Mouse (Mus musculus) lung, postnatal 14 days (tissue): ENCODE data around the gene Togaram1.

Experiments
- DNase-seq: peaks from one replicate; pipeline ENCODE4 v3.0.0; 2021

The Togaram1 gene

DNA sequence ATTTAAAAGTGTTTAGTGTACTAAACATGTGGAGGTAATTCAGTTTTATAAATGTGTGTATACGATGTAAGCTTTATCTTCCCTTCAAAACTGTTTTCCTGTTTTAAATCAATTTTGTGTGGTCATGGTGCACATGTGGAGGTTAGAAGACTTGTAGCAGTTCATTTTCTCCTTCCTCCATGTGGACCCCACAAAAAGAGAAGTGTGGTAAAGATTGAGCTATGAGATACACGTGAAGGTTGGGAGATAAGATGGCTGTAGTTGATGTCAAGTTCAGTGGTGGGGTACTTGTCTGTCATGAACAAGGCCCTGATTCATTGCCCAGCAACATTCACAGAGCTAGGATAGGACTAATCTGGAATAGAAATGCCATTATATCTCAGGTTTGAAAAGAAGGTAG lies 92.6 kb downstream of the Togaram1 start:
- DNase-seq = no peak

GRCm38 (mm10) chr12:65061082-65061481 lies 95.5 kb downstream of the Togaram1 start:
- DNase-seq = no peak

DNA sequence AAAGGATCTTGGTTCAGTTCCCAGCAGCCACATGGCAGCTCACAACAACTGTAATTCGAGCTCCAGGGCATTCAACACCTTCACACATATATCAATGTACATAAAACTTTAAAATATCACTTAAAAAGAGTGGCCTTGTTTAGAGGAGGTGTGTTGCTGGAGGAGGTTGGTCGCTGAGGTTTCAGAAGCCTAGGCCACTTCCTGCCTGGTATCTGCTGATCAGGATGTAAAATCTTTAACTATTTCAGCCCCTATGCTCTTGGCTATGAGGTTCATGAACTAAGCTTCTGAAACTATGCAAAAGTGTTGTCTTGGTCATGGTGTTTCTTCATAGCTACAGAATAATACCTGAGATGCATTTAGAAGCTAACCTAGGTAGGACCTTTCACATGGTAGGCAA lies 99.6 kb downstream of the Togaram1 start:
- no peak for DNase-seq

DNA sequence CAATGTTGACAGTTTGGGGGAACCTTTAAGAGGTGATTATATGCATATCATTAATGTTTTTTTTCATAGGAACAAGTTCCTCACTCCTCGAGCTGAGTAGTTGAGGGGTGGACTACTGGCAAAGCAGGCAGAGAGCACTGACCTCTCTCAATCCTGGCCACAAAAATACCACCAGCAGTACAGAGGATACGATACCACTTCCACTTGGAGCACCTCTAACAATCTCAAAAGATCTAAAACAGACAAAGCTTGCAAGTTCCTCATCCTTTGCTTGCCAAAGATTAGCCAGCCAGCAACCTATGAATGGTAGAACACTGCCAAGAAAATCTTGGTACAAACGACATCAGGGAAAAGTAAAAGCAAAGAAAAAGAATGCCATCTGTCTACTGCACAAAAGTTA lies 100.6 kb downstream of the Togaram1 start:
- DNase-seq = no peak

GRCm38 (mm10) chr12:65068409-65068808 lies 102.8 kb downstream of the Togaram1 start:
- DNase-seq = no peak
